Mouse (Mus musculus) hindbrain, embryonic 11.5 days (tissue): ENCODE data around the gene Triobp. TPM values are rescaled to one million over a fixed set of nuclear protein-coding genes. Genes with fewer than 3 reads are reported as not detected.
"Not testable (repeated sequence)": the region's sequence is repeated elsewhere in the genome, so short reads cannot be mapped to it uniquely, and the experiment has no call there.

Experiments used
- ATAC-seq: fragments of 200-750 bp; cut with Nextera tagmentation; 2 replicates; pipeline ENCODE4 v1.8.0; 2017; ENCODE audit warnings: mild to moderate bottlenecking, moderate TSS enrichment, moderate library complexity; ENCODE audit not compliant: low FRiP score
- DNase-seq: peaks from one replicate; pipeline ENCODE4 v3.0.0-alpha.2; 2015; ENCODE audit warnings: low spot score
- H3K27ac ChIP-seq: fragments of 300-500 bp; sonication (generic); 2 replicates; pipeline ENCODE4 v1.5.1; 2014; ENCODE audit warnings: mild to moderate bottlenecking, low read depth, low read length
- H3K27me3 ChIP-seq: fragments of 300-500 bp; sonication (generic); 2 replicates; pipeline ENCODE4 v1.6.1; 2014; ENCODE audit warnings: mild to moderate bottlenecking, low read length, moderate library complexity, mixed read lengths; ENCODE audit not compliant: control insufficient read depth, insufficient read depth
- H3K36me3 ChIP-seq: fragments of 300-500 bp; sonication (generic); 2 replicates; pipeline ENCODE4 v1.6.1; 2014; ENCODE audit warnings: mild to moderate bottlenecking, low read length, moderate library complexity, mixed read lengths; ENCODE audit not compliant: control insufficient read depth, insufficient read depth
- H3K4me1 ChIP-seq: fragments of 300-500 bp; sonication (generic); replicated peaks from 2 replicates; pipeline ENCODE4 v1.6.1; 2014; ENCODE audit warnings: low read length, mixed read lengths; ENCODE audit not compliant: control insufficient read depth, insufficient read depth
- H3K4me2 ChIP-seq: fragments of 300-500 bp; sonication (generic); replicated peaks from 2 replicates; pipeline ENCODE4 v1.6.1; 2014; ENCODE audit warnings: mild to moderate bottlenecking, low read depth, low read length
- H3K4me3 ChIP-seq: fragments of 300-500 bp; sonication (generic); 2 replicates; pipeline ENCODE4 v1.5.1; 2014; ENCODE audit warnings: low read depth, low read length
- H3K9ac ChIP-seq: fragments of 300-500 bp; sonication (generic); 2 replicates; pipeline ENCODE4 v1.6.1; 2014; ENCODE audit warnings: low read depth, low read length
- H3K9me3 ChIP-seq: fragments of 300-500 bp; sonication (generic); 2 replicates; pipeline ENCODE4 v1.6.1; 2016; ENCODE audit warnings: low read length; ENCODE audit not compliant: control insufficient read depth
- WGBS: fragments of 180-500 bp; shearing (Covaris S2); extraction: QIAGEN DNeasy Blood & Tissue Kit; methylation state at CpG from one replicate; pipeline ENCODE4 v1.1.7; 2014; 5-methylcytosine and 5-hydroxymethylcytosine counted together
- polyA plus RNA-seq: library from polyadenylated mRNA; unstranded; fragments of >200 nt; fragmentation: Nextera tagmentation; extraction: Ambion mirVana; gene quantifications from 2 replicates; pipeline ENCODE4 v1.2.1, GENCODE M21; 2014

The Triobp gene
- polyA plus RNA-seq, 1 experiment from 2014 or later, result 45.4 TPM

- Histone ChIP-seq H3K9ac (peak overlapping the region; percentile 100), H3K9me3 (no peaks in the 10 kb centered on the region), H3K27me3 (no peaks in the 10 kb centered on the region), H3K4me3 (peak overlapping the region; percentile 77), H3K4me2 (peak overlapping the region; percentile 99), H3K4me1 (peaks cover 5% of the 10 kb centered on the region), H3K36me3 (no peaks in the 10 kb centered on the region), H3K27ac (no peak overlapping the region)
- ATAC-seq (peak; percentile 83), DNase-seq (peak; percentile 90)
- WGBS, result under 1% methylated on average over 52 of the region's 52 CpGs
Observed at GRCm38 (mm10) chr15:79030551-79031435, 83.3 kb downstream of the Triobp start.

- H3K9ac ChIP-seq, H3K36me3 ChIP-seq, H3K4me2 ChIP-seq, H3K27ac ChIP-seq, H3K4me3 ChIP-seq, ATAC-seq, H3K4me1 ChIP-seq, DNase-seq, H3K27me3 ChIP-seq, H3K9me3 ChIP-seq: not testable (repeated sequence)
- WGBS, result 90% methylated on average over 5 of the region's 5 CpGs
Observed at GRCm38 (mm10) chr15:79031908-79032307, 84.4 kb downstream of the Triobp start.

- Histone ChIP-seq H3K36me3 (no peaks in the 10 kb centered on the region), H3K4me2 (no peak overlapping the region), H3K4me1 (peaks cover 3% of the 10 kb centered on the region; the same call in 1 of the 2 replicates), H3K9me3 (no peaks in the 10 kb centered on the region), H3K27ac (no peak overlapping the region), H3K9ac (no peak overlapping the region), H3K4me3 (no peak overlapping the region), H3K27me3 (peaks cover 23% of the 10 kb centered on the region)
- DNase-seq, result peak; percentile 90
- 13% methylated on average over 14 of the region's 14 CpGs for WGBS
- no peak for ATAC-seq
Observed at GRCm38 (mm10) chr15:79037913-79038328, 90.4 kb downstream of the Triobp start.

- H3K27ac ChIP-seq, result no peak overlapping the region
- no peak overlapping the region for H3K4me3 ChIP-seq
- H3K9ac ChIP-seq, result no peak overlapping the region
- peaks cover 27% of the 10 kb centered on the region for H3K27me3 ChIP-seq
- H3K9me3 ChIP-seq, result no peaks in the 10 kb centered on the region
- DNase-seq, result no peak
- no peak for ATAC-seq
- H3K4me1 ChIP-seq, result peaks cover 6% of the 10 kb centered on the region
- no peak overlapping the region for H3K4me2 ChIP-seq
- H3K36me3 ChIP-seq, result no peaks in the 10 kb centered on the region
- WGBS, result 68% methylated on average over 10 of the region's 10 CpGs
Observed at GRCm38 (mm10) chr15:79038331-79038730, 90.8 kb downstream of the Triobp start.

GRCm38 (mm10) chr15:79038853-79039252, 91.3 kb downstream of the Triobp start:
- H3K4me3 ChIP-seq, result no peak overlapping the region
- H3K27me3 ChIP-seq, result peaks cover 32% of the 10 kb centered on the region
- no peak overlapping the region for H3K4me2 ChIP-seq
- peaks cover 6% of the 10 kb centered on the region for H3K4me1 ChIP-seq
- peak; percentile 53; the same call in 1 of the 2 replicates for ATAC-seq
- WGBS, result 22% methylated on average over 7 of the region's 7 CpGs
- no peak overlapping the region for H3K9ac ChIP-seq
- H3K36me3 ChIP-seq, result no peaks in the 10 kb centered on the region
- H3K9me3 ChIP-seq, result no peaks in the 10 kb centered on the region
- peak; percentile 69 for DNase-seq
- H3K27ac ChIP-seq, result no peak overlapping the region

DNA sequence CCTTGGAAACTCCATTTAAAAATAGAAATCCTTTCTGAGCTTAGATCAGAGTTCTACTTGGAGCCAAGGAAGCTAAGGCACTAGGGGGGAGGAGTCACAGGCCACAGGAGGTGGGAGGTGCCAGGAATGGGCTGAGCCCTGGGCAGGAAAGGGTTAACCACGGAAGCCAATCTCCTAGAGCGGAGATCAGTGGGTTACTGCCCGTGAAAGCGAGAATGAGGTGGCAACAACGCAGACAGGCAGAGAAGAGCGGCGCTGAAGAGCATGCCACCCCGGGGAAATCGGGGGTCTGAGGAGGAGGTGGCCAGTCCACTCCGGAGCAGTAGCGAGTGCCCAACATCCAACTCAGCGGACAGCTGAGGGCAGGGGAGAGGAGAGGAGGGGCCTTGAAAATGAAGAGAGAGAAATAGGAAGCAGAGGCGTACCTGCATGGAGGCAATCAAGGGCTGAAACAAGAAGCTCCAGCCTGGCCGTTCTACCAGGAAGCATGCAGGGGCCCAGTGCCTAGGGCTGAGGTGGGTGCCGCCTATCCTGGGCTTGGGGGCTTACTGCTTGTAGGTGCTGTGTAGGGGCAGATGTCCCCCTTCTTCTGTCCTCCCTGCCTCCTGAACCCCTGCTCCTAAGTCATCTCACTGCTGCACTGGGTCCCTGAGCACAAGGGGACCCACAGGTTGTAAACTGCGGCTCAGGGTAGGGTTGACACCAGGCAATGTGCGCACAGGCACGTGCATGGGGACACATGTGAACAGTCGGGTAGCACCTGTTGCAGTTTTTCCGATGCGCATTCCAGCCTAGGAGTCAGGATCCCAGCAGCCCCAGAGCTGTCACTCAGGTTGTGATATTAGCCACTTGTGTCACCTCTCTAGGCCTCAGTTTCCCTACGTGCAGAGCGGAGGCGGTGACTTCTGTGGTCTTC, 93.2 kb downstream of the Triobp start:
- DNase-seq (peak; percentile 47), ATAC-seq (no peak)
- Histone ChIP-seq H3K9ac (no peak overlapping the region; the same call in 1 of the 2 replicates), H3K36me3 (no peaks in the 10 kb centered on the region), H3K27ac (no peak overlapping the region), H3K4me3 (no peak overlapping the region), H3K27me3 (peaks cover 33% of the 10 kb centered on the region), H3K4me1 (peaks cover 8% of the 10 kb centered on the region), H3K4me2 (peak overlapping the region; percentile 29; the same call in 1 of the 2 replicates), H3K9me3 (no peaks in the 10 kb centered on the region)
- WGBS, result 22% methylated on average over 24 of the region's 24 CpGs

- H3K4me3 ChIP-seq, result peak within 1 kb of the TSS; percentile 45
- no peak within 1 kb of the TSS for H3K27ac ChIP-seq
- 68% methylated on average over 6 of the region's 6 CpGs for WGBS
- no peaks in the 10 kb centered on the region for H3K36me3 ChIP-seq
- H3K9me3 ChIP-seq, result no peaks in the 10 kb centered on the region
- H3K4me1 ChIP-seq, result peaks cover 8% of the 10 kb centered on the region
- H3K9ac ChIP-seq, result peak within 1 kb of the TSS; percentile 27; the same call in 1 of the 2 replicates
- peaks cover 33% of the 10 kb centered on the region for H3K27me3 ChIP-seq
- no peak for DNase-seq
- H3K4me2 ChIP-seq, result peak within 1 kb of the TSS; percentile 93
- ATAC-seq, result no peak
Observed at GRCm38 (mm10) chr15:79041585-79041984, 94.1 kb downstream of the Triobp start, which contains the start of gene Galr3. Galr3 (plus strand) TSS chr15:79041885.

- Histone ChIP-seq H3K9me3 (no peaks in the 10 kb centered on the region), H3K9ac (peak overlapping the region; percentile 49; the same call in 1 of the 2 replicates), H3K4me2 (peak overlapping the region; percentile 93), H3K4me3 (peak overlapping the region; percentile 45), H3K36me3 (no peaks in the 10 kb centered on the region), H3K27ac (no peak overlapping the region), H3K4me1 (peaks cover 8% of the 10 kb centered on the region), H3K27me3 (peaks cover 33% of the 10 kb centered on the region)
- under 1% methylated on average over 66 of the region's 105 CpGs for WGBS
- DNase-seq (peak; percentile 55), ATAC-seq (no peak)
Observed at GRCm38 (mm10) chr15:79042721-79043491, 95.4 kb downstream of the Triobp start.
